Mouse (Mus musculus) right cerebral cortex, adult 18-20 months (tissue): ENCODE measurements around the gene Brap.
"Not testable (repeated sequence)": the region's sequence is repeated elsewhere in the genome, so short reads cannot be mapped to it uniquely, and the experiment has no call there.

ENCODE experiments used
- DNase-seq: peaks from one replicate; pipeline ENCODE4 v3.0.0; 2022; ENCODE audit warnings: mixed read lengths

Gene Brap

GRCm38 (mm10) chr5:121660059-121660896 lies at the start of gene Brap, which contains the start of gene Acad10:
Gene Brap, plus strand, starts transcription at chr5:121660563.
Gene Acad10, minus strand, starts transcription at chr5:121660514.
- peak; percentile 95 for DNase-seq

- DNase-seq, result no peak
Measured at GRCm38 (mm10) chr5:121612036-121612435, 48.3 kb upstream of the Brap start.

GRCm38 (mm10) chr5:121614921-121615320 lies 45.4 kb upstream of the Brap start:
- not testable (repeated sequence) for DNase-seq

GRCm38 (mm10) chr5:121618592-121619513 lies 41.5 kb upstream of the Brap start, which contains the start of gene Acad12:
Gene Acad12, minus strand, starts transcription at chr5:121618938.
- peak; percentile 78 for DNase-seq

GRCm38 (mm10) chr5:121621102-121621501 lies 39.3 kb upstream of the Brap start:
- DNase-seq, result no peak

GRCm38 (mm10) chr5:121623241-121623640 lies 37.1 kb upstream of the Brap start:
- DNase-seq, result no peak

GRCm38 (mm10) chr5:121627871-121628270 lies 32.5 kb upstream of the Brap start:
- DNase-seq, result peak; percentile 52

- DNase-seq, result not testable (repeated sequence)
Measured at GRCm38 (mm10) chr5:121631106-121631647, 29.2 kb upstream of the Brap start.

- no peak for DNase-seq
Measured at GRCm38 (mm10) chr5:121632804-121633203, 27.6 kb upstream of the Brap start.

- no peak for DNase-seq
Measured at GRCm38 (mm10) chr5:121634668-121635067, 25.7 kb upstream of the Brap start.

- no peak for DNase-seq
Measured at GRCm38 (mm10) chr5:121637296-121637695, 23.1 kb upstream of the Brap start.

GRCm38 (mm10) chr5:121639601-121640000 lies 20.8 kb upstream of the Brap start:
- DNase-seq, result no peak

- DNase-seq, result no peak
Measured at GRCm38 (mm10) chr5:121649134-121649533, 11.2 kb upstream of the Brap start.

GRCm38 (mm10) chr5:121654526-121654925 lies 5.8 kb upstream of the Brap start:
- DNase-seq, result no peak

GRCm38 (mm10) chr5:121656866-121657265 lies 3.5 kb upstream of the Brap start:
- not testable (repeated sequence) for DNase-seq

GRCm38 (mm10) chr5:121657656-121658055 lies 2.7 kb upstream of the Brap start:
- DNase-seq, result not testable (repeated sequence)

GRCm38 (mm10) chr5:121660897-121661254 lies 513 bp downstream of the Brap start:
- peak; percentile 40 for DNase-seq

- no peak for DNase-seq
Measured at GRCm38 (mm10) chr5:121661494-121661893, 1.1 kb downstream of the Brap start.

- no peak for DNase-seq
Measured at GRCm38 (mm10) chr5:121663456-121663855, 3.1 kb downstream of the Brap start.

GRCm38 (mm10) chr5:121664078-121664477 lies 3.7 kb downstream of the Brap start:
- no peak for DNase-seq

- DNase-seq, result no peak
Measured at GRCm38 (mm10) chr5:121664971-121665370, 4.6 kb downstream of the Brap start.

GRCm38 (mm10) chr5:121667067-121667466 lies 6.7 kb downstream of the Brap start:
- no peak for DNase-seq

- DNase-seq, result no peak
Measured at GRCm38 (mm10) chr5:121668411-121668810, 8.0 kb downstream of the Brap start.
